Comparison of ENCODE assay signal across 11 mouse cellular contexts in genomic region chr2:37908721-37909506, GRCm38 (mm10).
DNase-seq lines count a peak whose midpoint lies in the region; ATAC-seq lines count a peak whose summit lies in the region.
"Had no signal": no experiment of that assay in that cellular context is flagged by ENCODE, and none has a peak within 500 bp of the region (broad histone marks: within the 10 kb centered on the region; RNA-seq: fewer than 3 reads in every experiment).

No protein-coding gene starts in this region.

- no peaks in the 10 kb centered on the region for H3K36me3 ChIP-seq in forebrain, embryonic 11.5 days (ENCODE audit: control insufficient read depth, insufficient read depth, low read length)
- no peaks in the 10 kb centered on the region for H3K36me3 ChIP-seq in neural tube, embryonic 12.5 days
- no peaks in the 10 kb centered on the region for H3K36me3 ChIP-seq in liver, embryonic 11.5 days (ENCODE audit: control insufficient read depth, insufficient read depth, low read length)
- H3K36me3 ChIP-seq: embryonic facial prominence, embryonic 13.5 days; liver, embryonic 15.5 days had no signal

- 22% methylated on average over 5 of the region's 5 CpGs for WGBS in forebrain, embryonic 11.5 days
- 39% methylated on average over 5 of the region's 5 CpGs for WGBS in neural tube, embryonic 12.5 days
- 78% methylated on average over 5 of the region's 5 CpGs for WGBS in liver, embryonic 11.5 days

- H3K4me3 ChIP-seq in forebrain, embryonic 11.5 days (ENCODE audit: low read depth, low read length), result no peak overlapping the region
- no peak overlapping the region for H3K4me3 ChIP-seq in neural tube, embryonic 12.5 days
- H3K4me3 ChIP-seq in liver, embryonic 11.5 days (ENCODE audit: low read depth, low read length), result no peak overlapping the region
- H3K4me3 ChIP-seq: embryonic facial prominence, embryonic 13.5 days; liver, embryonic 15.5 days had no signal

- peak overlapping the region; percentile 29; the same call in 1 of the 2 replicates for H3K9ac ChIP-seq in forebrain, embryonic 11.5 days (ENCODE audit: low read length)
- no peak overlapping the region for H3K9ac ChIP-seq in neural tube, embryonic 12.5 days
- H3K9ac ChIP-seq in liver, embryonic 11.5 days (ENCODE audit: low read depth, low read length), result no peak overlapping the region
- H3K9ac ChIP-seq: embryonic facial prominence, embryonic 13.5 days; liver, embryonic 15.5 days had no signal

- H3K9me3 ChIP-seq in forebrain, embryonic 11.5 days (ENCODE audit: control insufficient read depth, low read length), result no peaks in the 10 kb centered on the region
- H3K9me3 ChIP-seq in neural tube, embryonic 12.5 days, result no peaks in the 10 kb centered on the region
- H3K9me3 ChIP-seq in liver, embryonic 11.5 days (ENCODE audit: control insufficient read depth, low read length), result no peaks in the 10 kb centered on the region
- H3K9me3 ChIP-seq: embryonic facial prominence, embryonic 13.5 days; G1E; liver, embryonic 15.5 days had no signal

- H3K4me1 ChIP-seq in forebrain, embryonic 11.5 days (replicated peaks; ENCODE audit: control insufficient read depth, insufficient read depth, low read length), result peaks cover 11% of the 10 kb centered on the region; the same call in 1 of the 2 replicates
- peaks cover 6% of the 10 kb centered on the region; the same call in 1 of the 2 replicates for H3K4me1 ChIP-seq in neural tube, embryonic 12.5 days
- H3K4me1 ChIP-seq in liver, embryonic 11.5 days (replicated peaks; ENCODE audit: control insufficient read depth, insufficient read depth, low read length), result no peaks in the 10 kb centered on the region
- H3K4me1 ChIP-seq: liver, embryonic 15.5 days had no signal

- H3K27ac ChIP-seq in forebrain, embryonic 11.5 days (ENCODE audit: low read depth, low read length), result peak overlapping the region; percentile 75
- no peak overlapping the region for H3K27ac ChIP-seq in neural tube, embryonic 12.5 days
- H3K27ac ChIP-seq in liver, embryonic 11.5 days (ENCODE audit: low read depth, low read length), result no peak overlapping the region
- H3K27ac ChIP-seq: embryonic facial prominence, embryonic 13.5 days; liver, embryonic 15.5 days had no signal

- no peak overlapping the region for H3K4me2 ChIP-seq in forebrain, embryonic 11.5 days (ENCODE audit: low read depth, low read length, severe bottlenecking)
- no peak overlapping the region for H3K4me2 ChIP-seq in neural tube, embryonic 12.5 days (replicated peaks)
- no peak overlapping the region for H3K4me2 ChIP-seq in liver, embryonic 11.5 days
- H3K4me2 ChIP-seq: embryonic facial prominence, embryonic 13.5 days; liver, embryonic 15.5 days had no signal

- ATAC-seq in forebrain, embryonic 11.5 days (replicated peaks; ENCODE audit: low FRiP score), result peak; percentile 92
- ATAC-seq in neural tube, embryonic 12.5 days (ENCODE audit: low FRiP score, low read depth), result peak; percentile 53; the same call in 1 of the 2 replicates
- no peak for ATAC-seq in liver, embryonic 11.5 days (replicated peaks; ENCODE audit: low FRiP score)

- no peaks in the 10 kb centered on the region for H3K27me3 ChIP-seq in forebrain, embryonic 11.5 days (ENCODE audit: control insufficient read depth, insufficient read depth, low read length)
- no peaks in the 10 kb centered on the region; the same call in 1 of the 2 replicates for H3K27me3 ChIP-seq in neural tube, embryonic 12.5 days (replicated peaks)
- no peaks in the 10 kb centered on the region for H3K27me3 ChIP-seq in liver, embryonic 11.5 days (replicated peaks; ENCODE audit: control insufficient read depth, insufficient read depth, low read length)
- H3K27me3 ChIP-seq: embryonic facial prominence, embryonic 13.5 days; liver, embryonic 15.5 days had no signal

- peak; percentile 55 for DNase-seq in embryo, embryonic 10 days (ENCODE audit: low spot score)
- peak; percentile 69 for DNase-seq in forebrain, embryonic 11.5 days (ENCODE audit: low spot score)
- peak; percentile 35 for DNase-seq in hindlimb bud, embryonic 11.5 days (ENCODE audit: extremely low spot score, low read depth, low spot score)
- DNase-seq in liver, embryonic 11.5 days (ENCODE audit: low spot score), result no peak
- no peak for DNase-seq in adrenal gland, adult 18-20 months (ENCODE audit: low spot score in 2 of 2)
- DNase-seq in adrenal gland, adult 2 months, result no peak
- DNase-seq: kidney, postnatal 36 days had no signal

Comparison
In these comparisons a context has a peak if more than half of its experiments do, and no peak if none do; other contexts are left out.
1. DNase-seq: peak in embryo, embryonic 10 days (single experiment), forebrain, embryonic 11.5 days (single experiment) and hindlimb bud, embryonic 11.5 days (single experiment); none in liver, embryonic 11.5 days (single experiment), adrenal gland, adult 18-20 months (0 of 2) and adrenal gland, adult 2 months (single experiment).